Mouse (Mus musculus) heart, postnatal 0 days (tissue): ENCODE results near the gene Daam2. TPM values are rescaled to one million over a fixed set of nuclear protein-coding genes. Genes with fewer than 3 reads are reported as not detected.

Source experiments
- ATAC-seq: fragments of 200-750 bp; cut with Nextera tagmentation; 2 replicates; pipeline ENCODE4 v1.8.0; 2017; ENCODE audit warnings: low read depth, moderate number of reproducible peaks, moderate library complexity; ENCODE audit not compliant: insufficient read depth
- DNase-seq: peaks from one replicate; pipeline ENCODE4 v3.0.0-alpha.2; 2016; ENCODE audit warnings: low spot score
- H3K27ac ChIP-seq: fragments of 300-500 bp; sonication (generic); 2 replicates; pipeline ENCODE4 v1.5.1; 2014; ENCODE audit warnings: low read depth, mild to moderate bottlenecking
- H3K27me3 ChIP-seq: fragments of 300-500 bp; sonication (generic); 2 replicates; pipeline ENCODE4 v1.6.1; 2014; ENCODE audit warnings: low read length, mixed read lengths; ENCODE audit not compliant: control insufficient read depth, insufficient read depth
- H3K36me3 ChIP-seq: fragments of 300-500 bp; sonication (generic); replicated peaks from 2 replicates; pipeline ENCODE4 v1.6.1; 2014; ENCODE audit warnings: low read length, mixed read lengths; ENCODE audit not compliant: control insufficient read depth, insufficient read depth
- H3K4me1 ChIP-seq: fragments of 300-500 bp; sonication (generic); 2 replicates; pipeline ENCODE4 v1.6.1; 2014; ENCODE audit warnings: antibody characterized with exemption; ENCODE audit not compliant: control insufficient read depth, insufficient read depth
- H3K4me2 ChIP-seq: fragments of 300-500 bp; sonication (generic); 2 replicates; pipeline ENCODE4 v1.6.1; 2014; ENCODE audit warnings: low read depth, mild to moderate bottlenecking, low read length, moderate library complexity
- H3K4me3 ChIP-seq: fragments of 300-500 bp; sonication (generic); 2 replicates; pipeline ENCODE4 v1.5.1; 2014; ENCODE audit warnings: low read depth, low read length
- H3K9ac ChIP-seq: fragments of 300-500 bp; sonication (generic); replicated peaks from 2 replicates; pipeline ENCODE4 v1.6.1; 2014; ENCODE audit warnings: low read depth, low read length, mixed read lengths
- H3K9me3 ChIP-seq: fragments of 300-500 bp; sonication (generic); replicated peaks from 2 replicates; pipeline ENCODE4 v1.6.1; 2016; ENCODE audit warnings: low read length; ENCODE audit not compliant: control insufficient read depth
- CTCF ChIP-seq: IDR thresholded peaks from 2 replicates; pipeline ENCODE4 v1.5.1; 2016; ENCODE audit warnings: antibody characterized with exemption, control low read depth, low read depth
- EP300 ChIP-seq: IDR thresholded peaks from 2 replicates; pipeline ENCODE4 v1.6.1; 2016; ENCODE audit warnings: antibody characterized with exemption, low read depth
- WGBS: fragments of 180-500 bp; shearing (Covaris S2); extraction: QIAGEN DNeasy Blood & Tissue Kit; methylation state at CpG from one replicate; pipeline ENCODE4 v1.1.7; 2014; 5-methylcytosine and 5-hydroxymethylcytosine counted together
- polyA plus RNA-seq: library from polyadenylated mRNA; unstranded; fragments of >200 nt; fragmentation: Nextera tagmentation; extraction: Ambion mirVana; gene quantifications from 2 replicates; pipeline ENCODE4 v1.2.1, GENCODE M21; 2015
- total RNA-seq: library from RNA; depleted of rRNA; stranded (reverse); fragments of >200 nt; gene quantifications from 2 replicates; pipeline ENCODE4 v1.2.3, GENCODE M21; 2014; ENCODE audit warnings: low replicate concordance

The Daam2 gene
- total and polyA plus RNA-seq, 2 experiments from 2014 or later, result 2.4 to 10.5 TPM

DNA sequence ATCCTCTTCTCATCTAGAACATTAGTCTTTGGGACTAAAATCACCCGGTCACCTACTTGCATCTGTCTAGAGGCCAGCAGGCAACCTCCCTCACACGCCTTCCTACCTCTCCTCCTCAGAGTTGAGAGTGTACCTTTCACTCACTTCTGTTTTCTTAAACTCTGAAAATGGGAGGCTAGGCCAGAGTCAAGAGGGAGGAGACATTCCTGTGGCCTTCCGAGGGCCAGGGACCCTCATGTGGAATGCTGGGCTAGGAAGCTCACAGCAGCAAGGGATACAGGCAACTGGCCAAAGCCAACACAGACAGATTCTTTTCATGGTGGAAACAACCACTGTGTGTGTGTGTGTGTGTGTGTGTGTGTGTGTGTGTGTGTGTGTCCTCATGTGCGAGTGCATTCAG, 86.8 kb downstream of the Daam2 start:
- WGBS, result 55% methylated on average over 4 of the region's 4 CpGs
- no peak for DNase-seq

DNA sequence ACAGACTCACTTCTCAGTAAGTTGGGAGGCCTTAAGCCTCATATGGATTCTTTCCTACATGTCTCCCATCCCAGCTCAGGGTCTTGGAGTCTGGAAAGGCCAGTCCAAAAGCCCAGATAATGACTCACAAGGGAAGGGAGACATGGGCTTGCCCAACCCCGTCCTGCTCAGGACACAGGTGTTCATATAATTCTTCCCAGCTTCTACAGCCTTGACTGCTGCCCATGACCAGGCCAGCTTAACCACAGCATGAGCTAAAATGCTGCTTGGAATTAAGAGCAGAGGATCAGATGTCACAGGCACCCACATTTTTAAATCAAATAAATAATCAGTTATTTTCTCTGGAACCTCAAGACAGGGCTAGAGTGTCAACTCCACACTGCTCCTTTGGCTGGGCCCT, 89.0 kb downstream of the Daam2 start:
- Histone ChIP-seq H3K9ac (no peak overlapping the region), H3K27ac (no peak overlapping the region), H3K4me1 (peaks cover 19% of the 10 kb centered on the region), H3K4me2 (no peak overlapping the region), H3K9me3 (no peaks in the 10 kb centered on the region), H3K36me3 (peaks cover 3% of the 10 kb centered on the region; the same call in 1 of the 2 replicates), H3K4me3 (no peak overlapping the region), H3K27me3 (no peaks in the 10 kb centered on the region)
- DNase-seq (no peak), ATAC-seq (no peak)
- 84% methylated on average over 1 of the region's 1 CpGs for WGBS
- no peak for TF ChIP-seq CTCF
- no peak for TF ChIP-seq EP300

More for the DNA sequence above, 86.8 kb downstream of the Daam2 start:
- no peak overlapping the region for H3K4me2 ChIP-seq
- no peaks in the 10 kb centered on the region for H3K27me3 ChIP-seq
- H3K27ac ChIP-seq, result no peak overlapping the region
- H3K4me1 ChIP-seq, result peaks cover 18% of the 10 kb centered on the region
- no peaks in the 10 kb centered on the region for H3K9me3 ChIP-seq
- ATAC-seq, result no peak
- peaks cover 3% of the 10 kb centered on the region; the same call in 1 of the 2 replicates for H3K36me3 ChIP-seq
- no peak overlapping the region for H3K4me3 ChIP-seq
- no peak overlapping the region for H3K9ac ChIP-seq
- no peak for TF ChIP-seq CTCF
- TF ChIP-seq EP300, result no peak

DNA sequence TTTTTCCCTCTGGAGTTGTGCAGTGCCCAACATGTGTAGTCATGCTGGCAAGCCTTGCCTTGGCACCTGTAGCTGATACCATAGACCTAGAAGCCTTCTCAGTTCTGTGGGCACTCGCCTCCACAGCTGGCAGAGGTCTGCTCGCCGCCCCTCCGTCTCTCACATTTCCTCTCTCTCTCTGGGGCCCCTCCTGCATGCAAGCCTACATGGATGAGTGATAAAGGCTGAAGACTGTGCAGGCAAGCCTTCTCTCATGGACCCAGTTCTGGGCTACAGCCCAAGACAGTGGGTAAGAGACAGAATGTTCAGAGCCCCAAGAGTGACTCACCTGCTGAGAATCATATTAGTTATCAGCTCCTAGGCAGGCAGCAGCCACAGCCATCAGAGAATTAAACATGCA, 90.1 kb downstream of the Daam2 start:
- H3K27me3 ChIP-seq, result no peaks in the 10 kb centered on the region
- ATAC-seq (no peak), DNase-seq (no peak)
- H3K9ac ChIP-seq, result no peak overlapping the region
- H3K27ac ChIP-seq, result no peak overlapping the region
- no peak overlapping the region for H3K4me3 ChIP-seq
- 74% methylated on average over 4 of the region's 4 CpGs for WGBS
- no peak for TF ChIP-seq EP300
- no peak for TF ChIP-seq CTCF
- no peaks in the 10 kb centered on the region for H3K9me3 ChIP-seq
- H3K4me2 ChIP-seq, result no peak overlapping the region
- peaks cover 2% of the 10 kb centered on the region; the same call in 1 of the 2 replicates for H3K36me3 ChIP-seq
- H3K4me1 ChIP-seq, result peaks cover 19% of the 10 kb centered on the region

DNA sequence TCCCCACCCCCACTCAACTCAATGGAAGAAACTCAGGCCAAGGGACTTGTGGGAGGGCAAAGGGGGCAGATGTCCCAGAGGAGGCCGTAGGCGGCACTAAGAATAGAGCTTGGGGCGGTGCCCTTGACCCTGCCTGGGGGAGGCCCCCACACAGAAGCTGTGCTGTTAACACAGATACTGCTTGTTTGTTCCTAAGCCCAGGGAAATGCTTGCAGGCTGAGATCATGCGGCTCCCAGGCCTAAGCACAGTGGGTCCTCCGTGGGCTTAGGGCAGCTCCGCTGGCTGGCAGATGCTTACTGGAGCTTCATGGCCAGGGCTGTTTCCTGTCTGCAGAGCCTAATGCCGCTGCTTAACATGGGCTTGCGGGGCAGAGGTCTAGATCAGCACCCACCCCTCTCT, 91.5 kb downstream of the Daam2 start:
- TF ChIP-seq EP300 (no peak), CTCF (no peak)
- peak overlapping the region; percentile 73 for H3K27ac ChIP-seq
- H3K4me3 ChIP-seq, result no peak overlapping the region
- ATAC-seq (peak; percentile 92), DNase-seq (peak; percentile 77)
- H3K4me1 ChIP-seq, result peaks cover 19% of the 10 kb centered on the region
- no peak overlapping the region for H3K4me2 ChIP-seq
- H3K27me3 ChIP-seq, result no peaks in the 10 kb centered on the region
- H3K36me3 ChIP-seq, result no peaks in the 10 kb centered on the region; the same call in 1 of the 2 replicates
- no peaks in the 10 kb centered on the region for H3K9me3 ChIP-seq
- 0 out of 2 replicates have a peak overlapping the region, but pooled peaks have one; percentile 15 for H3K9ac ChIP-seq
- WGBS, result 2% methylated on average over 8 of the region's 8 CpGs

DNA sequence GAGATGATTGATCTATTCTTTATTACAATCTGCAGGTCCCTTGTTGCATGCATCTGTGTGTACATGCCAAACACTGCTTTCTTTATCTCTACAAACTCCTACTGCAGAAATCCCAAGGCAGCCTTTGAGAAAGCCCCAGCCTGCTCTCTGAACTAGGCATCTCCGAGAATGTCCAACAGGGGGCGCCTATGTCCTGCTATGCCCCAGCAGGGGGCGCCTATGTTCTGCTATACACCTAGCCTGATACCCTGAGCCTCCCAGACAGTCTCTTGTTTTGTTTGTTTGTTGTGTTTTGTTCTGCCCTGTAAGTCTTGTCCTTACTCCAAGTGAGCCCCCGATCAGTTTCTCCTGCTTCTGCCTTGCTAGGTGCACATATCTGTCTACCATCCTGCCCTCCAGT, 95.9 kb downstream of the Daam2 start:
- Histone ChIP-seq H3K4me3 (no peak overlapping the region), H3K36me3 (peaks cover 10% of the 10 kb centered on the region; the same call in 1 of the 2 replicates), H3K9me3 (no peaks in the 10 kb centered on the region), H3K27me3 (no peaks in the 10 kb centered on the region), H3K4me1 (peaks cover 9% of the 10 kb centered on the region), H3K9ac (no peak overlapping the region), H3K4me2 (no peak overlapping the region), H3K27ac (no peak overlapping the region)
- TF ChIP-seq EP300 (no peak), CTCF (peak; percentile 98)
- 23% methylated on average over 4 of the region's 4 CpGs for WGBS
- ATAC-seq (0 out of 2 replicates have a peak, but pooled peaks have one; percentile 16), DNase-seq (peak; percentile 83)

DNA sequence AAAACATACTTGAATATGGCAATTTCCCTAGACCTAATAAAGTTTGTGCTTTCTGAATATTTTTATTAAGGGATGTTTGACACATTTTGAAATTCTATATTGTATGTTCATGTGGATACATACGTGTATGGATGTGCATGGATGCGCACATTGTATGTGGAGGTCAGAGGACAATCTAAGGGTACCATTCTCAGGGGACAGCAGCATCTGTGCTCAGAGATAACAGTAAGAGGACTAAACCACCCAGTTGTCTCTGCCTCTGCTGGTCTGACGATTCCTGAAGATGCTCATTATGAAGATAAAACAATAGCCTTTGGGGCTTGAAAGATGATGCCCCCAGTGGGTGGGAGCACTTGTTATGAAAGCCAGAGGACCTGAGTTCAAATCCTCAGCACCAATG, 99.3 kb downstream of the Daam2 start:
- Histone ChIP-seq H3K4me2 (no peak overlapping the region), H3K27me3 (no peaks in the 10 kb centered on the region), H3K36me3 (peaks cover 12% of the 10 kb centered on the region; the same call in 1 of the 2 replicates), H3K9ac (no peak overlapping the region), H3K27ac (no peak overlapping the region), H3K4me1 (no peaks in the 10 kb centered on the region), H3K4me3 (no peak overlapping the region), H3K9me3 (no peaks in the 10 kb centered on the region)
- TF ChIP-seq EP300 (no peak), CTCF (no peak)
- ATAC-seq (no peak), DNase-seq (no peak)
- 83% methylated on average over 3 of the region's 3 CpGs for WGBS
